Mouse (Mus musculus) activated CD4-positive, CD25-positive, alpha-beta regulatory T cell, adult 4 months (primary cell): ENCODE data around the gene Ntn1. TPM values are rescaled to one million over a fixed set of nuclear protein-coding genes. Genes with fewer than 3 reads are reported as not detected.

Experiments used
- ATAC-seq: one replicate; pipeline ENCODE4 v1.8.0; 2017
- polyA plus RNA-seq, 2 experiments: library from polyadenylated mRNA; unstranded; fragments of 100-300 nt; shearing (Covaris generic); gene quantifications; one replicate each; pipeline ENCODE4 v1.2.1; 2017

The Ntn1 gene
- under 1 TPM; 0.17 to 0.41 TPM for polyA plus RNA-seq

GRCm38 (mm10) chr11:68400727-68401219, at the start of gene Ntn1:
Gene Ntn1 (minus strand): TSS chr11:68400823.
- ATAC-seq, result no peak

- ATAC-seq, result no peak
Observed at GRCm38 (mm10) chr11:68448356-68448755, 47.7 kb upstream of the Ntn1 start.

GRCm38 (mm10) chr11:68447242-68447641, 46.6 kb upstream of the Ntn1 start:
- no peak for ATAC-seq

- no peak for ATAC-seq
Observed at GRCm38 (mm10) chr11:68446547-68446946, 45.9 kb upstream of the Ntn1 start.

- no peak for ATAC-seq
Observed at GRCm38 (mm10) chr11:68445901-68446300, 45.3 kb upstream of the Ntn1 start.

- ATAC-seq, result no peak
Observed at GRCm38 (mm10) chr11:68442983-68443638, 42.5 kb upstream of the Ntn1 start.

GRCm38 (mm10) chr11:68442346-68442745, 41.7 kb upstream of the Ntn1 start:
- peak; percentile 41 for ATAC-seq

- ATAC-seq, result no peak
Observed at GRCm38 (mm10) chr11:68440965-68441364, 40.3 kb upstream of the Ntn1 start.

- ATAC-seq, result no peak
Observed at GRCm38 (mm10) chr11:68440100-68440499, 39.5 kb upstream of the Ntn1 start.

GRCm38 (mm10) chr11:68436376-68436775, 35.8 kb upstream of the Ntn1 start:
- ATAC-seq, result peak; percentile 25

- ATAC-seq, result no peak
Observed at GRCm38 (mm10) chr11:68435601-68436000, 35.0 kb upstream of the Ntn1 start.

GRCm38 (mm10) chr11:68434697-68435096, 34.1 kb upstream of the Ntn1 start:
- no peak for ATAC-seq

GRCm38 (mm10) chr11:68433534-68433933, 32.9 kb upstream of the Ntn1 start:
- no peak for ATAC-seq

- peak; percentile 52 for ATAC-seq
Observed at GRCm38 (mm10) chr11:68432361-68433021, 31.9 kb upstream of the Ntn1 start.

GRCm38 (mm10) chr11:68431699-68432360, 31.2 kb upstream of the Ntn1 start, which contains the start of gene Pik3r5:
Gene Pik3r5 (plus strand): TSS chr11:68432121.
- peak; percentile 71 for ATAC-seq

- ATAC-seq, result no peak
Observed at GRCm38 (mm10) chr11:68430662-68431061, 30.0 kb upstream of the Ntn1 start.

- ATAC-seq, result no peak
Observed at GRCm38 (mm10) chr11:68427083-68427570, 26.5 kb upstream of the Ntn1 start.

GRCm38 (mm10) chr11:68425492-68426315, 25.1 kb upstream of the Ntn1 start:
- ATAC-seq, result no peak

- peak; percentile 91 for ATAC-seq
Observed at GRCm38 (mm10) chr11:68417831-68418230, 17.2 kb upstream of the Ntn1 start.

GRCm38 (mm10) chr11:68417001-68417400, 16.4 kb upstream of the Ntn1 start:
- ATAC-seq, result no peak

- peak; percentile 49 for ATAC-seq
Observed at GRCm38 (mm10) chr11:68408127-68408526, 7.5 kb upstream of the Ntn1 start.

- ATAC-seq, result peak; percentile 52
Observed at GRCm38 (mm10) chr11:68407266-68407926, 6.8 kb upstream of the Ntn1 start.
